Mouse (Mus musculus): ENCODE results near the gene Vps13d. TPM values are rescaled to one million over a fixed set of nuclear protein-coding genes. Genes with fewer than 3 reads are reported as not detected.

The Vps13d gene
- polyA plus RNA-seq, 1 experiment from 2014 or later: 12.6 TPM

DNA sequence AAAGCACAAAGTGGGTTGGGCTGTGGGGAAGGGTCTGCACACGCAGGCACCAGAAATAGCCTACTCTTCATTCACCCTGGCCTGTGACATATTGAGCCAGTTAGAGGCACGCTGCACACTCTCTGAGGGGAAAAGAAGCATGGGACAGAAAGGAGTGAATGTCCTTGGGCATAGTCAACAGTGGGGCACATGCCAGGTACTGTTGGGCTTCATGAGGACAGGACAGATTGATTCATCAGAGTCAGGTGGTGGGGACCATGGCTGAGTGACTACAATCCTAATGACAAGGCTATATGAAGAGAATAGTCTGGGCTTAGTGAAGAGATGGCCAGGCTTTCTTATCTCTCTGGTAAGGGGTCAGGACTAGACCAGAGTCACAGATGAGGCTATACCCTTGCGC lies 252.4 kb downstream of the Vps13d start:
- H3K27me3 ChIP-seq (ENCODE audit: control insufficient read depth, insufficient read depth, low read length): no peaks in the 10 kb centered on the region
- no peak overlapping the region for H3K9ac ChIP-seq (ENCODE audit: low read depth, low read length)
- no peak overlapping the region for H3K27ac ChIP-seq (ENCODE audit: low read depth, low read length)
- no peak overlapping the region for H3K4me2 ChIP-seq (replicated peaks; ENCODE audit: low read depth, low read length)
- H3K4me1 ChIP-seq (ENCODE audit: control insufficient read depth, insufficient read depth, low read length): peaks cover 25% of the 10 kb centered on the region
- H3K9me3 ChIP-seq (ENCODE audit: control insufficient read depth, low read length): no peaks in the 10 kb centered on the region
- ATAC-seq (ENCODE audit: low FRiP score, low TSS enrichment): no peak
- WGBS: 93% methylated on average over 3 of the region's 3 CpGs
- H3K36me3 ChIP-seq (ENCODE audit: control insufficient read depth, insufficient read depth, low read length): no peaks in the 10 kb centered on the region
- H3K4me3 ChIP-seq (ENCODE audit: low read length): no peak overlapping the region

DNA sequence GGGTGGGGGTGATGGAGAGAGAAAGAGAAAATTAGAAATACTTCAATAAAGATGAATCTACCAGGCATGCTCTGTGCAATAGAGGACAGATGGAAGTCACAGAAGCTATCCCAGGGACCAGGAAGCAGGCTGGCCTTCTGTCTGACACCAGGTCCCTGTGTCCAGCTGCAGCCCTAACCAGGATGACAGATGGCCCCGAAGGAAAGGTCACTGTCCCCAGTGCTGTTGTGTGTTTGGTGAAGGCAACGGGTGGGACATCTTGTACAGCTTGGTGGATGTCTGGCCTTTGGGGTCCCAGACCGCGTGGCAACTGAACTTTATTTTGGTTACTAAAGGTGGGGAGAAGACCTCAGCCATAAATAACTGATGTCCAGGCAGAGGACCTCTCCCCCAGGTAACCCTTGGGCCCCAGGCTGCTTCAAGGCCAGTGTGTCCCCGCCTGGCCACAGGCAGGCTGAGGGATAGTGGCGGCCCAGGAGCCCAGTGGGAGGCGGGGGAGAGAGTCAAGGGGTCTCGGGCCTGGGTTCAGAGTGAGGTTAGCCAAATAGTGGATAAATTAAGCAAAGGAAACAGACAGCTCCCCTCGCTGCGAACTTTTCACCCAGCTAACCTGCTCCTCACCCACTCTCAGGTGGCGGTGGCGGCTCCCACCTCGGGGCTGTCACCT lies 253.9 kb downstream of the Vps13d start:
- Histone ChIP-seq H3K4me3 (ENCODE audit: low read length) (no peak overlapping the region), H3K27ac (ENCODE audit: low read depth, low read length) (no peak overlapping the region; the same call in 1 of the 2 replicates), H3K4me1 (ENCODE audit: control insufficient read depth, insufficient read depth, low read length) (peaks cover 25% of the 10 kb centered on the region), H3K4me2 (replicated peaks; ENCODE audit: low read depth, low read length) (no peak overlapping the region; the same call in 1 of the 2 replicates), H3K9me3 (ENCODE audit: control insufficient read depth, low read length) (no peaks in the 10 kb centered on the region), H3K9ac (ENCODE audit: low read depth, low read length) (no peak overlapping the region), H3K36me3 (ENCODE audit: control insufficient read depth, insufficient read depth, low read length) (no peaks in the 10 kb centered on the region), H3K27me3 (ENCODE audit: control insufficient read depth, insufficient read depth, low read length) (no peaks in the 10 kb centered on the region)
- ATAC-seq (ENCODE audit: low FRiP score, low TSS enrichment): peak; percentile 83
- WGBS: 25% methylated on average over 13 of the region's 13 CpGs

DNA sequence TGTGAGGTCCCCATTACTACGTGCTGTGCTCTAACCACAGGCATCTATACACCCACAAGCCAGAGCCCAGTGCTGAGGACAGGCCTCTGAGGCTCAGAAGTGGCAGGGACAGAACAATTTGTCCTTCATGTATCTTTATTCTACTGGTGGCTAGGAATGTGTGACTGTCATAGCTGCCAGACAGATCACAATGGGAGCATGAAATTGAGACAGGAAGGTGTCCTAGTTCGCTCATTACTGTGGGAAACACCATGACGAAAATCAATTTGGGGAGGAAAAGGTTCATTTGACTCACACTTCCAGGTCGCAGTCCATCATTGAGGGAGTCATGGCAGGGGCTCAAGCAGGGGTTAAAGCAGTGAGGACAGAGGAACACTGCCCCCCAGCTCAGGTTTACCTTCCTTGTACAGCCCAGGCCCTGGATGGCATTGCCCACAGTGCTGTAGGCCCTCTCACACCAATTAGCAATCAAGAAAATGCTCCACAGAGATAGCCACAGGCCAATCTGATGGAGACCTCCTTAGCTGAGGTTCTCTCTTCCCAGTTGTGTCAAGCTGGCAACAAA lies 254.9 kb downstream of the Vps13d start:
- Histone ChIP-seq H3K4me1 (ENCODE audit: control insufficient read depth, insufficient read depth, low read length) (peaks cover 25% of the 10 kb centered on the region), H3K9ac (ENCODE audit: low read depth, low read length) (no peak overlapping the region), H3K9me3 (ENCODE audit: control insufficient read depth, low read length) (no peaks in the 10 kb centered on the region), H3K27me3 (ENCODE audit: control insufficient read depth, insufficient read depth, low read length) (no peaks in the 10 kb centered on the region), H3K36me3 (ENCODE audit: control insufficient read depth, insufficient read depth, low read length) (no peaks in the 10 kb centered on the region), H3K4me2 (replicated peaks; ENCODE audit: low read depth, low read length) (no peak overlapping the region), H3K4me3 (ENCODE audit: low read length) (no peak overlapping the region), H3K27ac (ENCODE audit: low read depth, low read length) (peak overlapping the region; percentile 2; the same call in 1 of the 2 replicates)
- 44% methylated on average over 4 of the region's 4 CpGs for WGBS
- ATAC-seq (ENCODE audit: low FRiP score, low TSS enrichment): peak; percentile 55; the same call in 1 of the 2 replicates

DNA sequence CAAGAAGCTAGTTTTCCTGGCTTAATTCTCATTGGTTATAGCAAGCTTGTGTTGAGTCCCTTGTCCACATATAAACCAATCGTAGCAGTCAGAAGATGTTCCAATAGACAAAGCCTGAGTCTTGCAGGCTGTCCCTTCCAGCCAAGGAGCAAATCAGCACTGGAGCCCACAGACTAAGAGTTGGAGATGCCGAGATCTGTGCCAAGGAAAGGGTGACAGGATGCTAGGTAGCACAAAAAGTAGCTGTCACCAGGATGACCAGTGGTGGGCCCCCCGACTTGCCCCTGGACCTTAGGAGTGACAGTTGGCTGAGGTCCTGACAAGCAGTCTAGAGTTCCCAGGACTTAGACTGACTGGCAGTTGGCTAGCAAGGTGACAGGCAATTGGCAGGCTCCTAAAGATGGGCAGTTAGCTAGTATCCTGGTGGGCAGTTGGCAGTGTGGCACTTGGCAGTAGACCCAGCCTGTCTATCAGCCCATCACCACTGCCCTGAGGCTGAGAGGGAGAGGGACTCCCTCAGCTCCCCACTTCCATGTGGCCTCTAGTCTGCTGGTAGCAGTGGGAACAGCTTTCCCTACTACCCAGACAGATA lies 258.1 kb downstream of the Vps13d start:
- 85% methylated on average over 3 of the region's 3 CpGs for WGBS

DNA sequence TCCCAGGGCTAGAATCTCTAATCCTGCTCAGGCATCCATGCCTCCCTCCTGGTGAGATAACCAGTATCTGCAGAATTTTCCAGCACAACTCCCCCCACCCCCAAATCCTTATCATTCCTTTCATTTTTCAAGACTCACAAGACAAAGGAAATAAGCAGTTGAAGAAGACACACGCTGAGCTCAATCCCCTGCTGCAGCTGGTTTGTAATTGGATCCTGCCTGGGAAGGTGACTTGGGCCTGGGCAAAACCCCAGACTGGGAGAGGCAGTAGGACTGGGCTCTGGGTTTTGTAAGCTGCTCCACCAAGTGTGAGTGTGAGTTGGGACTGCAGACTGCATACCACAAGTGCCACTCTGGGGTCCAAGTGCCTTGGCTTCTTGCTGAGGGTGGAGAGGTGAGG lies 260.3 kb downstream of the Vps13d start:
- no peak overlapping the region for H3K9ac ChIP-seq (ENCODE audit: low read depth, low read length)
- H3K27me3 ChIP-seq (ENCODE audit: control insufficient read depth, insufficient read depth, low read length): no peaks in the 10 kb centered on the region
- ATAC-seq (ENCODE audit: low FRiP score, low TSS enrichment): no peak
- no peaks in the 10 kb centered on the region for H3K9me3 ChIP-seq (ENCODE audit: control insufficient read depth, low read length)
- H3K4me1 ChIP-seq (ENCODE audit: control insufficient read depth, insufficient read depth, low read length): peaks cover 10% of the 10 kb centered on the region; the same call in 1 of the 2 replicates
- no peak overlapping the region for H3K27ac ChIP-seq (ENCODE audit: low read depth, low read length)
- no peak overlapping the region for H3K4me2 ChIP-seq (replicated peaks; ENCODE audit: low read depth, low read length)
- 17% methylated on average over 1 of the region's 1 CpGs for WGBS
- no peak overlapping the region for H3K4me3 ChIP-seq (ENCODE audit: low read length)
- H3K36me3 ChIP-seq (ENCODE audit: control insufficient read depth, insufficient read depth, low read length): no peaks in the 10 kb centered on the region

More for the DNA sequence above, 258.1 kb downstream of the Vps13d start:
- H3K4me3 ChIP-seq (ENCODE audit: low read length): no peak overlapping the region
- H3K4me1 ChIP-seq (ENCODE audit: control insufficient read depth, insufficient read depth, low read length): peaks cover 22% of the 10 kb centered on the region
- H3K36me3 ChIP-seq (ENCODE audit: control insufficient read depth, insufficient read depth, low read length): no peaks in the 10 kb centered on the region
- H3K9me3 ChIP-seq (ENCODE audit: control insufficient read depth, low read length): no peaks in the 10 kb centered on the region
- ATAC-seq (ENCODE audit: low FRiP score, low TSS enrichment): no peak
- H3K27ac ChIP-seq (ENCODE audit: low read depth, low read length): no peak overlapping the region
- no peaks in the 10 kb centered on the region for H3K27me3 ChIP-seq (ENCODE audit: control insufficient read depth, insufficient read depth, low read length)
- H3K4me2 ChIP-seq (replicated peaks; ENCODE audit: low read depth, low read length): no peak overlapping the region
- no peak overlapping the region for H3K9ac ChIP-seq (ENCODE audit: low read depth, low read length)

DNA sequence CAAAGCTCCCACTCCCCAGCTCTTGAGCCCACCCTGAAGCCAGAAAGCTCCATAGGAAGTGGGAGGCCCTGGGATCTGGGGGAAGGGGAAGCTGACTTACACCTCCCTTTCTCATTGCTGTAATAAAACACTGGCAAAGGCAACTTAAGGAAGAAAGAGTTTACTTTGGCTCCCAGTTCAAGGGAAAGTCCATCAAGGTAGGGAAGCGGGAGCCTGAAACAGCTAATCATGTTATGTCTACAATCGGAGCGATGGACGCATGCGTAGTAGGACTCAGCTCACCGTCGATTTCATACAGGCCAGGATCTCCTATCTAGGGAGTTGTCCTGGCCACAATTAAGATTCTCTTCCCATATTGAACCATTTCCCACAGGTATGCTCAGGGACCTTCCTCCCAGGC lies 263.6 kb downstream of the Vps13d start:
- WGBS: 77% methylated on average over 7 of the region's 7 CpGs
- Histone ChIP-seq H3K27me3 (ENCODE audit: control insufficient read depth, insufficient read depth, low read length) (no peaks in the 10 kb centered on the region), H3K4me3 (ENCODE audit: low read length) (no peak overlapping the region), H3K27ac (ENCODE audit: low read depth, low read length) (peak overlapping the region; percentile 87), H3K9ac (ENCODE audit: low read depth, low read length) (no peak overlapping the region), H3K36me3 (ENCODE audit: control insufficient read depth, insufficient read depth, low read length) (peaks cover 25% of the 10 kb centered on the region), H3K4me1 (ENCODE audit: control insufficient read depth, insufficient read depth, low read length) (peaks cover 11% of the 10 kb centered on the region; the same call in 1 of the 2 replicates), H3K4me2 (replicated peaks; ENCODE audit: low read depth, low read length) (no peak overlapping the region), H3K9me3 (ENCODE audit: control insufficient read depth, low read length) (no peaks in the 10 kb centered on the region)
- no peak; the same call in 1 of the 2 replicates for ATAC-seq (ENCODE audit: low FRiP score, low TSS enrichment)

DNA sequence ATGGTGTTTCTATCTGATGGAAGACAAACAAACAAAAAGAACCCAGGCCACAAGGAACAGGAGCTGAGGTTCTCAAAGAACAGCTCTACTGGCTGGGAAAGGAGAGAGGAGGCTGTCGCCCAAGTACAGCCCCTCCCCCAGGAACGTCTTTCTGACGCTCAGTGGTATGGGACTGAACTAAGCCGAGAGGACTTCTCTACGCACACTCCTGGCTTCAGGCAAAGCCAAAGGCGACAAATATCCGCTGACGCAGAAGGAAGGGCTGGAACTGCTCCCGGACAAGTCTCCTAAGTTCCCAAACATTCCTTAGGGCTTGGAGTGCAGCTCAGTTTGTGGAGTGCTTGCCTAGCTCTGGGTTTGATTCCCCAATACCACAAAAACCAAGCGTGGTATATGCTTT lies 264.4 kb downstream of the Vps13d start:
- peak; percentile 71 for ATAC-seq (ENCODE audit: low FRiP score, low TSS enrichment)
- Histone ChIP-seq H3K36me3 (ENCODE audit: control insufficient read depth, insufficient read depth, low read length) (peaks cover 30% of the 10 kb centered on the region), H3K4me1 (ENCODE audit: control insufficient read depth, insufficient read depth, low read length) (peaks cover 11% of the 10 kb centered on the region; the same call in 1 of the 2 replicates), H3K27me3 (ENCODE audit: control insufficient read depth, insufficient read depth, low read length) (no peaks in the 10 kb centered on the region), H3K27ac (ENCODE audit: low read depth, low read length) (peak overlapping the region; percentile 87), H3K9ac (ENCODE audit: low read depth, low read length) (0 out of 2 replicates have a peak overlapping the region, but pooled peaks have one; percentile 23), H3K4me2 (replicated peaks; ENCODE audit: low read depth, low read length) (no peak overlapping the region; the same call in 1 of the 2 replicates), H3K4me3 (ENCODE audit: low read length) (no peak overlapping the region), H3K9me3 (ENCODE audit: control insufficient read depth, low read length) (no peaks in the 10 kb centered on the region)
- WGBS: 13% methylated on average over 10 of the region's 10 CpGs

DNA sequence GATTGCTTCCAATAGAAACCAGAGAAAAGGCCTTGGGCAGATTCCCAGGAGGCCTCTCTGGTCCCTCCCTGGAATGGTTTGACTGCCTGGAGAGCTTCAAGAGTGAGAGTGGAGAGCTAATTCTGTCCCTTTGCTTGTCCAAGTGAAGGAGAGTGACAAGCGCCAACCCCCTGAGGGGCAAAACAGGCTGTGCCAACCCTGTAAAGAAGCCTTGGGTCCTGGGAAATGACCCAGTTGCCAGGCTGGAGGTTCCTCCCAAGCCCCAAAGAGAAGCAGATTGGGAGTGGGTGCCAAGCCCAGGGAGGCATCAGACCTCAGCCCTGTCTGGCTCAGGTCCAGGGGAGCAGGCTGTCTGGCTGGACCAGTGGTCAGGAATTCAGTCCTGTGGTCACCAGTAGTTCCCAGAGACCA lies 265.0 kb downstream of the Vps13d start:
- H3K4me2 ChIP-seq (replicated peaks; ENCODE audit: low read depth, low read length): no peak overlapping the region; the same call in 1 of the 2 replicates
- H3K9me3 ChIP-seq (ENCODE audit: control insufficient read depth, low read length): no peaks in the 10 kb centered on the region
- H3K27me3 ChIP-seq (ENCODE audit: control insufficient read depth, insufficient read depth, low read length): no peaks in the 10 kb centered on the region
- 77% methylated on average over 1 of the region's 1 CpGs for WGBS
- peaks cover 11% of the 10 kb centered on the region; the same call in 1 of the 2 replicates for H3K4me1 ChIP-seq (ENCODE audit: control insufficient read depth, insufficient read depth, low read length)
- ATAC-seq (ENCODE audit: low FRiP score, low TSS enrichment): peak; percentile 13; the same call in 1 of the 2 replicates
- H3K4me3 ChIP-seq (ENCODE audit: low read length): no peak overlapping the region
- H3K27ac ChIP-seq (ENCODE audit: low read depth, low read length): peak overlapping the region; percentile 87
- H3K36me3 ChIP-seq (ENCODE audit: control insufficient read depth, insufficient read depth, low read length): peaks cover 30% of the 10 kb centered on the region
- H3K9ac ChIP-seq (ENCODE audit: low read depth, low read length): peak overlapping the region; percentile 23; the same call in 1 of the 2 replicates
